Mouse (Mus musculus) neural tube, embryonic 15.5 days (tissue): Measurements from ENCODE around the gene Kdm6b. TPM values are rescaled to one million over a fixed set of nuclear protein-coding genes. Genes with fewer than 3 reads are reported as not detected.

ENCODE experiments used
- polyA plus RNA-seq: library from polyadenylated mRNA; unstranded; fragments of >200 nt; fragmentation: Nextera tagmentation; extraction: Ambion mirVana; gene quantifications from 2 replicates; pipeline ENCODE4 v1.2.1, GENCODE M21; 2015

Gene Kdm6b
- polyA plus RNA-seq, 1 experiment from 2014 or later, result 32.6 TPM

Other genes starting within 250 kb of the Kdm6b start
- 0.36 TPM in 2 replicates for gene Alox8, start 215.8 kb downstream of the Kdm6b start, polyA plus RNA-seq
- gene Gucy2e, start 176.6 kb downstream of the Kdm6b start, polyA plus RNA-seq, result 0.38 and 0.46 TPM in 2 replicates
- 14.5 and 15.3 TPM in 2 replicates for gene Cntrob, start 89.9 kb downstream of the Kdm6b start, polyA plus RNA-seq
- 186 and 201 TPM in 2 replicates for gene Trappc1, start 89.7 kb downstream of the Kdm6b start, polyA plus RNA-seq
- 6.0 and 7.3 TPM in 2 replicates for gene Kcnab3, start 87.4 kb downstream of the Kdm6b start, polyA plus RNA-seq
- 213 and 250 TPM in 2 replicates for gene Rnf227, start 73.2 kb downstream of the Kdm6b start, polyA plus RNA-seq
- gene Chd3, start 44.3 kb downstream of the Kdm6b start, polyA plus RNA-seq, result 70.6 and 76.1 TPM in 2 replicates
- gene Naa38, start 18.2 kb downstream of the Kdm6b start, polyA plus RNA-seq, result 130 and 132 TPM in 2 replicates
- gene Cyb5d1, start 18.0 kb downstream of the Kdm6b start, polyA plus RNA-seq, result 29.7 and 31.5 TPM in 2 replicates
- gene Tmem88, start 15.4 kb downstream of the Kdm6b start, polyA plus RNA-seq, result 6.2 and 9.1 TPM in 2 replicates
- gene Dnah2, start 135.4 kb upstream of the Kdm6b start, polyA plus RNA-seq, result 3.1 and 3.5 TPM in 2 replicates
- gene Efnb3, start 146.5 kb upstream of the Kdm6b start, polyA plus RNA-seq, result 113 and 126 TPM in 2 replicates
- 18.1 and 18.8 TPM in 2 replicates for gene Wrap53, start 166.6 kb upstream of the Kdm6b start, polyA plus RNA-seq
- 51.8 and 85.1 TPM in 2 replicates for gene Trp53, start 166.7 kb upstream of the Kdm6b start, polyA plus RNA-seq
- gene Atp1b2, start 192.3 kb upstream of the Kdm6b start, polyA plus RNA-seq, result 76.7 and 77.0 TPM in 2 replicates
- gene Shbg, start 204.2 kb upstream of the Kdm6b start, polyA plus RNA-seq, result not detected in 2 replicates
- 22.0 and 24.7 TPM in 2 replicates for gene Sat2, start 208.3 kb upstream of the Kdm6b start, polyA plus RNA-seq
- gene Fxr2, start 219.3 kb upstream of the Kdm6b start, polyA plus RNA-seq, result 32.5 and 38.7 TPM in 2 replicates
- not detected in 2 replicates for gene Sox15, start 241.6 kb upstream of the Kdm6b start, polyA plus RNA-seq
- gene Mpdu1, start 249.0 kb upstream of the Kdm6b start, polyA plus RNA-seq, result 95.1 and 101 TPM in 2 replicates